Mouse (Mus musculus) frontal cortex, postnatal 36 days (tissue): Measurements from ENCODE around the gene Hmgb4.

ENCODE experiments used
- DNase-seq, 2 experiments: peaks; one replicate each; pipeline ENCODE4 v3.0.0; 2022; ENCODE audit warnings: low spot score in 2 of 2

The Hmgb4 gene

GRCm38 (mm10) chr4:128224453-128224852 lies 36.3 kb downstream of the Hmgb4 start:
- no peak for DNase-seq

- DNase-seq, result no peak
Measured at GRCm38 (mm10) chr4:128217991-128218595, 42.7 kb downstream of the Hmgb4 start.
